Mouse (Mus musculus) layer of hippocampus, postnatal 25 days (tissue): ENCODE results near the gene Tex264. TPM values are rescaled to one million over a fixed set of nuclear protein-coding genes. Genes with fewer than 3 reads are reported as not detected.
"Not testable (repeated sequence)": the region's sequence is repeated elsewhere in the genome, so short reads cannot be mapped to it uniquely, and the experiment has no call there.

Source experiments
- DNase-seq, 2 experiments: peaks; one replicate each; pipeline ENCODE4 v3.0.0; 2022; ENCODE audit warnings: mixed read lengths in 2 of 2, low spot score in 1 of 2; ENCODE audit errors: extremely low spot score in 1 of 2
- total RNA-seq, 2 experiments: library from RNA; stranded (reverse); gene quantifications; 2 replicates each; pipeline ENCODE4 v1.2.3; 2021

The Tex264 gene
- total RNA-seq, 2 experiments from 2014 or later = 102 to 104 TPM

- no peak for DNase-seq
Observed at GRCm38 (mm10) chr9:106664856-106665255, 20.9 kb downstream of the Tex264 start.

GRCm38 (mm10) chr9:106664433-106664832 lies 21.3 kb downstream of the Tex264 start:
- peak in 1 of 2 experiments; percentile 51 for DNase-seq

DNA sequence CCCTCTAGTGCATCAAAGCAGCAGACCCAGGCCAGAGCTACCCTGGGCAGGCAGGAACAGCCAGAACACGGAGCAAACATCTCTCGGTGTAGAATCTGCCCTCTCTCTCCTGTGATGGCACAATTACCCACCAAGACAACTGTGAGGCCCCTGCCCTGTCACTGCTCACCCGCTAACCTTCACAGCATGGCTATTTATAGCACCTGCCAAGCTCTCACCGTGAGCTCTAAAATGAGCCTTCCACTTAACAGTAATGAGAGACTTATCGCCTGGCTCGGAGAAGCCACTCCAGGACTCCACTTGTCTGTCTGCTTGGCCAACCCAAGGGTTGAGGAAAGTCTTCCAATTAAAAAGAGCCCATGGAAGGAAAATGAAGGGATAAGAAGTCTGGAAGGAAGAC lies 22.5 kb downstream of the Tex264 start:
- no peak for DNase-seq

DNA sequence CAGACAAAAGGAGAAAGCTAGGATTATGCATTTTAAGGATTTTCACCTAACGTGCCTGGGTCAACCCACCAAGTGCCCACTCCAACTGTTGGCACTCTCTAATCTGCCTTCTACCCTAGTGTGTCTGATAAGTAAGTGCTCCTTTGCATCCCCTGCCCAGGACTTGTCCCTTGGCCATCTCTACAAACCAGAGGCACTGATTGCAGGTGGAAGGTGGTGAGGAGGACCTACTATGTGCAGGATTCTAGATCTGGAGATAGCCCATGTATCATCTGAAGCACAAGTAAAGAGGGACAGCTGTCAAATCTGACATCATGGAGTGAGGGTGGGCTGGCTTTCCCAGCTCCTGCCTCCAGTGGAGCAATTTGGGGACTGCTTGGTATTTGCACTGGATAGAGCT lies 25.8 kb downstream of the Tex264 start:
- no peak for DNase-seq

GRCm38 (mm10) chr9:106659441-106659840 lies 26.3 kb downstream of the Tex264 start:
- no peak for DNase-seq

GRCm38 (mm10) chr9:106657592-106657991 lies 28.1 kb downstream of the Tex264 start:
- DNase-seq = no peak

DNA sequence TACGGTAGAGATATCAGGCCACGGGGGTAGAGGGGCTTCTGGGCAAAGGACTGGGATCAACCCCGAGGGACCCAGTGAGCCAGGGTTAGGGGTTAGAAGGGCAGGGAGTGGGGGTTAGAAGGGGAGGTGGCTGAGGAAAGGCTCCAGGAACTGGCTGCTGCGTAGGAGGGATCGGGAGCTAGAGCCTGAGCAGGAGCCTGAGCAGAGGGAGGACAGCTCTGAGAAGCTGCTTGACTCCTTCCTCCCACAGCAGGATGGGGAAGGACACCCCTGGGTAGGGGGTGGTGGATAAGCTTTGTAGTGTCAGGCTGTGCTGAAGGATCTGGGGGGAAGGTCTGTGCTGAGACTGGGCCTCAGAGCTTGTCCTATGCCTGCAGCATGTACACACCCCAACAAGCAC lies 28.9 kb downstream of the Tex264 start:
- DNase-seq = no peak

- peak in 1 of 2 experiments; percentile 55 for DNase-seq
Observed at GRCm38 (mm10) chr9:106655884-106656720, 29.6 kb downstream of the Tex264 start, which contains the start of gene Grm2. TSS of gene Grm2 (minus strand) at chr9:106656082.

DNA sequence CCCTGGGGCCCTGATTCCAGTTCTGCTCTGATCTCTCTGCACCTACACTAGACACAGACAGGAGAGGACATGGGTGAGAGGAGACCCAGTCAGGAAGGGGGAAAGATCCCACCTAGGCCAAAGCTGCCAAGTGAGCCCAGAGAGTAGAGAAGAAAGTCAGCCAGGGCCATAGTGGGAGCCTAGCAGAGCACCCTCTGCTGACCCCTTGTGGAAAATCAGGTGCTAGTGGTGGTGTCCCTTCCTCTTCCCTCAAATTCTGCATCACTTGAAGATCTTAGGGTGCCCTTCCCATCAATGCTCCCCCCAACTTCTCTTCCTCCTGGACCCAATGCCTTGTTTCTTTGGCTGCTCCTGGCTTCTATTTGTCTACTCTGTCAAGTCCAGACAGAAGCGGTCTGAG lies 33.0 kb downstream of the Tex264 start:
- no peak for DNase-seq

DNA sequence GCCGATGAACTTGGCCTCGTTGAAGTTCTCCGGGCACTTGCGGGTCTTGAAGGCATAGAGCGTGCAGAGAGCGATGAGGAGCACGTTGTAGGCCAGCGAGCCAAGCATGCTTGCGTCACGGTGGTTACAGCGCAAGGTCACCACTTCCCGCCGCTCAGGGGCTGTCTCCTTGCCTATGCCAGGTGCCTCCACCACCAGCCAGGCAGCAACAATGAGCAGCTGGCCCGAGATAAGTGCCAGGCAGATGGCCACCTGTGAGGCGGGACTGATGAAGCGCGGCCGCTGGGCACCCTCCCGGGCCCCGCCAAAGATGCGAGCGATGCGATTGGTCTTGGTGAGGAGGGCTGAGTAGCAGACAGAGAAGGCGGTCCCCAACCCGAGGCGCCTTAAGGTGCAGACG lies 38.5 kb downstream of the Tex264 start:
- no peak for DNase-seq

GRCm38 (mm10) chr9:106645684-106646271 lies 39.9 kb downstream of the Tex264 start:
- peak in 1 of 2 experiments; percentile 53 for DNase-seq

GRCm38 (mm10) chr9:106643787-106644186 lies 41.9 kb downstream of the Tex264 start:
- DNase-seq = peak in 1 of 2 experiments; percentile 36

DNA sequence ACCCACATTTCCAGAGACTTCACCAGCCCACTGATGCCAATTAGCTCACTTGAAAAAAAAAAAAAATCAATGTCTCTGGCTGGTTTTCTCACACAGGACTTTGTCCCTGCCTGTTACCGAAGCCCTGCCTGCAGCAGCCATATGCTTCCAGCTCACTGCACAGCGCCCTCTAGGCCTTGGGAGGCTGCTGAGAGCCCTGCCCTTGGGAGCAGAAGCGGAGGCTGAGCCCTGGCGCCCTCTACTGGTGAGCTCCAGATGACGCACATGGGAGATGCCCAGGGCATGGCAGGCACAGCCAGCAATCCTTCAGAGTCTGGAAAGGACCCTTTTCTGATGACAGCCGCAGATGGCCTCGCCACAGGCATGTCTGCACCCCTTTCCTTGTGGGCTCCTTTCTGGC lies 42.6 kb downstream of the Tex264 start:
- DNase-seq = peak; percentile 75 to 93

DNA sequence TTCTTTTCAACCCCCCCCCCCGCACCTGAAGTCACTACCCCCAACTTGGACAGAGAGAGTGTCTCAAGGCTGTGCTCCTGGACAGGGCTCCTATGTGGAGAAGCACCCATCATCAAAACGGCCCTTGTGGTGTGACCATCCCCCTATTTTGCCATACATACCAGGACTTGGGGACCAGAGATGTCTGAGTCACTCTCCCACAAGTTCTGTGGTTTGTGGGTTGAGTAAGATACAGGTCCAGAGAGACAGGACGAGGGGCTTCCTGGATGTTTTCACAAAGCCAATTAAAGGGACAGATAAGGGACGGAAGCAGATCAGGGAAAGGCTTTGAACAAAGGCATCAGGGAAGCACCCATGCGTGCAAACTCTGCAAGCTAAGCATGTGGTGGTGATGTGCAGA lies 44.4 kb downstream of the Tex264 start:
- DNase-seq = no peak

DNA sequence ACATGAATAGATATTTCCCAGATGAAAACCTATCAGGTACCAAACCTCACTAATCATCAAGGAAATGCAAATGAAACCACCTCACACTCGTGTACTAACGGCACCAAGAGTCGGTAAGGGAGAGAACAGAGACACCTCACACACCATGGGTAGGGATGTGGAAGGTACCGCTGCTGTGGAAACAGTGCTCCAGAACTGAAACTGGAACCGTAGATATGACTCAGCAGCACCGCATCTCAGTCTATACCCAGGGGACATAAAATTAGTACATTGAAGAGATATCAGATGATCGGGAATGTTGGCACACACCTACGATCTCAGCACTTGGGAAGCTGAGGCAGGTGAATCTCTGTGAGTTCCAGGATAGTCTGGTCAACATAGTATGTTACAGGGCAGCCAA lies 47.6 kb downstream of the Tex264 start:
- no peak for DNase-seq

- no peak for DNase-seq
Observed at GRCm38 (mm10) chr9:106632185-106632584, 53.5 kb downstream of the Tex264 start.

- DNase-seq = not testable (repeated sequence)
Observed at GRCm38 (mm10) chr9:106627796-106628195, 57.9 kb downstream of the Tex264 start.

GRCm38 (mm10) chr9:106626282-106626681 lies 59.4 kb downstream of the Tex264 start, which contains the start of gene Iqcf6:
TSS of gene Iqcf6 (plus strand) at chr9:106626582.
- no peak for DNase-seq

GRCm38 (mm10) chr9:106617496-106617895 lies 68.2 kb downstream of the Tex264 start:
- peak; percentile 52 to 66 for DNase-seq

- DNase-seq = no peak
Observed at GRCm38 (mm10) chr9:106616306-106616705, 69.4 kb downstream of the Tex264 start.

DNA sequence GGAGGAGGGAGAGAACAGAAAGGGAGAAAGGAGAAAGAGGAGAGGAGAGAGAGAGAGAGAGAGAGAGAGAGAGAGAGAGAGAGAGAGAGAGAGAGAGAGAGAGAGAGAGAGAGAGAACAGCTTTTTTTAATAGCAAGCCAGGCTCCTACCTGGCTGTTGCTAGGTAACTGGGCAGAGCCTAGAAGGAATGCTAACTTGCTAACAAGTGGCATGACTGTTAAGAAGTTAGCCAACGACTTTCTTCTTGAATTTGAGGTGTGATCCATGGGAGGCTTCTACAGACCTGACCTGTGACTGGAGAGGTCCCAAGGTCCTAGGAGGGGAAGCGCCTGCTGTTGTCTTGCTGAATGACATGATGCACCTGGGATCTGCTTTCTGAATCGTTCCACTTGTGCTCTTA lies 71.1 kb downstream of the Tex264 start:
- DNase-seq = no peak

DNA sequence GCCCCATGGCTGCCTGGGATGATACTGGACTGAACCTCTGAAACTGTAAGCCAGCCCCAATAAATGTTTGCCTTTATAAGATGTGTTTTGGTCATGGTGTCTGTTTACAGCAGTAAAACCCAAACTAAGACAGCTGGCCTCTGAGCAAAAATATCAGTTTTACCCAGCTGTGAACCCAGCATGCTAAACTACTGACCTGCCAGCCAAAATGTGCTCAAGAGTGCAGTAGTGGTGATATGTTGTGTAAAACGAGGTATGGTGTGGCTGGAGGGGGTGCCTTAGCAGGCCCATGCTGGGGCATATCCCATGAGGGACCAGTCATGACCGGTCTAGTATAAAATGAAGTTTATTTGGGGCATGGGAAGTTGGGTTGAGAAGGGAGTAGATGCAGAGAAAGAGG lies 71.8 kb downstream of the Tex264 start:
- no peak for DNase-seq
